8 mouse cellular contexts compared by ENCODE assay signal in genomic region chr9:106368112-106368717, GRCm38 (mm10). TPM values are rescaled to one million over a fixed set of nuclear protein-coding genes. Genes with fewer than 3 reads are reported as not detected.
DNase-seq lines count a peak whose midpoint lies in the region; ATAC-seq and TF ChIP-seq lines count a peak whose summit lies in the region.

Gene Dusp7, plus strand, starts transcription at chr9:106368632.

- peak within 1 kb of the TSS; percentile 83 for H3K9ac ChIP-seq in MEL (ENCODE audit: control insufficient read depth, low read depth, low read length, poor library complexity, severe bottlenecking)
- peak within 1 kb of the TSS; percentile 87 for H3K9ac ChIP-seq in forebrain, embryonic 15.5 days (replicated peaks)

- intact Hi-C loops in heart, postnatal 25 days (cut with DNase I): loop anchor here (2.0 to 5.0 kb wide), 2 partner anchors 39 to 109 kb away; partner anchors contain the start of genes Parp3 and Rrp9

- peak within 1 kb of the TSS; percentile 74 for H3K27ac ChIP-seq in MEL (ENCODE audit: control insufficient read depth, low read depth, low read length)
- H3K27ac ChIP-seq in forebrain, embryonic 15.5 days (replicated peaks): peak within 1 kb of the TSS; percentile 97

- TF ChIP-seq CTCF in MEL (IDR thresholded peaks at IDR 0.05 in 2 of 3, conservative IDR thresholded peaks at IDR 0.05 in 1 of 3; ENCODE audit: control insufficient read depth in 1 of 3, insufficient read depth in 1 of 3, low read depth in 2 of 3, low read length in 3 of 3, poor library complexity in 1 of 3, severe bottlenecking in 1 of 3): 0 out of 6 replicates have a peak, but pooled peaks of 1 of the 3 experiments have one; percentile 13
- no peak for TF ChIP-seq CTCF in lung, adult 2 months (IDR thresholded peaks at IDR 0.05; ENCODE audit: insufficient read depth, low read length)

- peaks cover 0 to 4% of the 10 kb centered on the region in 2 experiments; a peak in 2 of 4 replicates for H3K36me3 ChIP-seq in MEL (ENCODE audit: control insufficient read depth in 1 of 2, insufficient read depth in 2 of 2, low read length in 2 of 2)
- H3K36me3 ChIP-seq in forebrain, embryonic 15.5 days: peaks cover 6% of the 10 kb centered on the region; the same call in 1 of the 2 replicates

- peaks cover 15% of the 10 kb centered on the region for H3K79me2 ChIP-seq in MEL (ENCODE audit: control insufficient read depth, insufficient read depth, low read length, poor library complexity)

- peaks cover 0 to 16% of the 10 kb centered on the region in 2 experiments; a peak in 2 of 4 replicates for H3K4me1 ChIP-seq in MEL (ENCODE audit: control insufficient read depth in 1 of 2, insufficient read depth in 2 of 2, low read length in 2 of 2)
- peaks cover 40% of the 10 kb centered on the region for H3K4me1 ChIP-seq in forebrain, embryonic 15.5 days
- H3K4me1 ChIP-seq in lung, adult 2 months (ENCODE audit: control insufficient read depth, insufficient read depth, low read length): peaks cover 25% of the 10 kb centered on the region

- peak in 1 of 2 experiments; percentile 15; a peak in 1 of 4 replicates for TF ChIP-seq POLR2A in MEL (IDR thresholded peaks at IDR 0.05; ENCODE audit: control insufficient read depth in 1 of 2, insufficient read depth in 1 of 2, low read depth in 1 of 2, low read length in 2 of 2, poor library complexity in 1 of 2)
- TF ChIP-seq POLR2A in lung, adult 2 months (IDR thresholded peaks at IDR 0.05; ENCODE audit: borderline replicate concordance, extremely low read depth, low read depth, low read length): peak; percentile 42; the same call in 1 of the 2 replicates

- no peak for TF ChIP-seq RAD21 in MEL (IDR thresholded peaks at IDR 0.05; ENCODE audit: low read depth, low read length)

- H3K4me2 ChIP-seq in forebrain, embryonic 15.5 days (replicated peaks): peak within 1 kb of the TSS; percentile 98

- peak within 1 kb of the TSS; percentile 78 to 80 for H3K4me3 ChIP-seq in MEL (ENCODE audit: control insufficient read depth in 1 of 2, insufficient read depth in 1 of 2, low read depth in 2 of 2, low read length in 2 of 2)
- H3K4me3 ChIP-seq in forebrain, embryonic 15.5 days: peak within 1 kb of the TSS; percentile 71
- H3K4me3 ChIP-seq in lung, adult 2 months (replicated peaks; ENCODE audit: extremely low read depth, low read depth, low read length): peak within 1 kb of the TSS; percentile 83

- DNase-seq in MEL (ENCODE audit: low read depth, low spot score): peak; percentile 79
- peak; percentile 88 for DNase-seq in cerebellum, adult 11-12 months
- peak; percentile 83 for DNase-seq in heart, postnatal 25 days (ENCODE audit: low spot score)
- peak; percentile 76 to 89 for DNase-seq in layer of hippocampus, adult 18-20 months (ENCODE audit: low spot score in 2 of 2)
- DNase-seq in lung, adult 2 months: peak; percentile 81
- DNase-seq in ovary, adult 18-20 months (ENCODE audit: low spot score): peak; percentile 78
- DNase-seq in thymus, adult 18-20 months: peak; percentile 60 to 61

- H3K27me3 ChIP-seq in MEL (ENCODE audit: control insufficient read depth in 1 of 2, insufficient read depth in 2 of 2, low read length in 2 of 2): no peaks in the 10 kb centered on the region
- H3K27me3 ChIP-seq in forebrain, embryonic 15.5 days: no peaks in the 10 kb centered on the region

- WGBS in forebrain, embryonic 15.5 days: under 1% methylated on average over 52 of the region's 57 CpGs
- WGBS in lung, adult 2 months: under 1% methylated on average over 47 of the region's 57 CpGs

- no peak for TF ChIP-seq EP300 in MEL (IDR thresholded peaks at IDR 0.05; ENCODE audit: low read depth in 1 of 2, low read length in 2 of 2)

- no peaks in the 10 kb centered on the region for H3K9me3 ChIP-seq in MEL (replicated peaks; ENCODE audit: insufficient read depth, low read length)
- H3K9me3 ChIP-seq in forebrain, embryonic 15.5 days: no peaks in the 10 kb centered on the region

- ATAC-seq in forebrain, embryonic 15.5 days (replicated peaks): peak; percentile 82

TF ChIP-seq in MEL, 35 proteins besides CTCF, POLR2A, EP300 and RAD21:
- no peak for TF ChIP-seq ELF1 (IDR thresholded peaks at IDR 0.05; ENCODE audit: low read depth, low read length)
- TF ChIP-seq ZKSCAN1 (IDR thresholded peaks at IDR 0.05; ENCODE audit: low read depth, low read length): peak; percentile 84; the same call in 1 of the 2 replicates
- no peak for TF ChIP-seq SMC3 (IDR thresholded peaks at IDR 0.05; ENCODE audit: low read depth, low read length)
- peak; percentile 28; the same call in 1 of the 2 replicates for TF ChIP-seq MYC (IDR thresholded peaks at IDR 0.05; ENCODE audit: low read depth, low read length)
- no peak for TF ChIP-seq MEF2A (IDR thresholded peaks at IDR 0.05; ENCODE audit: extremely low read depth, insufficient replicate concordance, low read depth, low read length, poor library complexity, severe bottlenecking)
- TF ChIP-seq CHD2 (IDR thresholded peaks at IDR 0.05; ENCODE audit: low read length): no peak; the same call in 1 of the 2 replicates
- TF ChIP-seq MXI1 (IDR thresholded peaks at IDR 0.05; ENCODE audit: low read depth, low read length): no peak; the same call in 1 of the 2 replicates
- peak; percentile 25 for TF ChIP-seq NELFE (IDR thresholded peaks at IDR 0.05; ENCODE audit: low read depth, low read length)
- no peak for TF ChIP-seq BHLHE40 (IDR thresholded peaks at IDR 0.05; ENCODE audit: borderline replicate concordance, low read depth, low read length)
- no peak for TF ChIP-seq RCOR1 (IDR thresholded peaks at IDR 0.05; ENCODE audit: low read depth, low read length)
- TF ChIP-seq TBP (IDR thresholded peaks at IDR 0.05; ENCODE audit: low read depth, low read length): no peak
- TF ChIP-seq TCF12 (IDR thresholded peaks at IDR 0.05; ENCODE audit: low read depth, low read length): no peak; the same call in 1 of the 2 replicates
- no peak for TF ChIP-seq USF1 (IDR thresholded peaks at IDR 0.05; ENCODE audit: low read depth, low read length)
- TF ChIP-seq MAZ (IDR thresholded peaks at IDR 0.05; ENCODE audit: low read depth, low read length): no peak; the same call in 1 of the 2 replicates
- no peak for TF ChIP-seq CHD1 (IDR thresholded peaks at IDR 0.05; ENCODE audit: low read depth, low read length)
- TF ChIP-seq USF2 (IDR thresholded peaks at IDR 0.05; ENCODE audit: borderline replicate concordance in 1 of 2, insufficient read depth in 1 of 2, low read depth in 1 of 2, low read length in 2 of 2): no peak
- no peak for TF ChIP-seq KAT2A (conservative IDR thresholded peaks at IDR 0.05; ENCODE audit: low read depth, low read length)
- no peak for TF ChIP-seq TAL1 (IDR thresholded peaks at IDR 0.05; ENCODE audit: low read length)
- TF ChIP-seq NRF1 (IDR thresholded peaks at IDR 0.05; ENCODE audit: insufficient read depth, low read depth, low read length, poor library complexity, severe bottlenecking): no peak
- no peak for TF ChIP-seq JUND (IDR thresholded peaks at IDR 0.05; ENCODE audit: low read depth, low read length)
- TF ChIP-seq ETS1 (IDR thresholded peaks at IDR 0.05; ENCODE audit: low read depth, low read length): 0 out of 2 replicates have a peak, but pooled peaks have one; percentile 2
- peak; percentile 70 for TF ChIP-seq SIN3A (IDR thresholded peaks at IDR 0.05; ENCODE audit: low read length)
- TF ChIP-seq ZMIZ1 (IDR thresholded peaks at IDR 0.05; ENCODE audit: low read depth, low read length): no peak
- no peak; the same call in 1 of the 2 replicates for TF ChIP-seq MAX (IDR thresholded peaks at IDR 0.05; ENCODE audit: low read length)
- 0 out of 2 replicates have a peak, but pooled peaks have one; percentile 7 for TF ChIP-seq HCFC1 (IDR thresholded peaks at IDR 0.05; ENCODE audit: low read depth, low read length)
- TF ChIP-seq E2F4 (IDR thresholded peaks at IDR 0.05; ENCODE audit: borderline replicate concordance, low read depth, low read length): no peak
- TF ChIP-seq MAFK (IDR thresholded peaks at IDR 0.05; ENCODE audit: borderline replicate concordance, low read depth, low read length): no peak
- TF ChIP-seq GATA1 (IDR thresholded peaks at IDR 0.05; ENCODE audit: low read depth, low read length): no peak
- TF ChIP-seq MYB (IDR thresholded peaks at IDR 0.05; ENCODE audit: low read depth, low read length): no peak
- no peak for TF ChIP-seq UBTF (IDR thresholded peaks at IDR 0.05; ENCODE audit: borderline replicate concordance, insufficient read depth, low read depth, low read length)
- no peak for TF ChIP-seq POLR2AphosphoS5 (IDR thresholded peaks at IDR 0.05; ENCODE audit: borderline replicate concordance, low read depth, low read length)
- no peak for TF ChIP-seq POLR2AphosphoS2 (IDR thresholded peaks at IDR 0.05; ENCODE audit: low read length)

RNA-seq across cellular contexts. Expression of gene Dusp7, which starts in this region (rescaled TPM):
- 5.4 and 5.5 TPM in 2 replicates for total RNA-seq in MEL (2012; rRNA removed)
- polyA plus RNA-seq in MEL (2012; ENCODE audit: insufficient read depth in 1 of 2, insufficient read length in 2 of 2, low read depth in 1 of 2, low replicate concordance in 2 of 2, missing spikeins in 1 of 2): 10 to 100 TPM in 1 of 2 experiments, not detected in 1; 12.2 TPM
- 9.2 and 10.4 TPM in 2 replicates for polyA plus RNA-seq in forebrain, embryonic 15.5 days (2015; fragmentation: Nextera tagmentation; extraction: Ambion mirVana)
- total RNA-seq in heart, postnatal 25 days (2021): 10 to 100 TPM; 43.6 to 67.0 TPM
- 10 to 100 TPM; 93.0 to 94.6 TPM for total RNA-seq in layer of hippocampus, adult 18-20 months (2021)
- 223 and 262 TPM in 2 replicates for polyA plus RNA-seq in lung, adult 2 months (2012; rRNA removed)

Comparison
In these comparisons a context has a peak if more than half of its experiments do, and no peak if none do; other contexts are left out.
1. Peak in every context shown above with its lines: DNase-seq, ATAC-seq, H3K4me3 ChIP-seq and H3K27ac ChIP-seq.